Mouse (Mus musculus): ENCODE data around the gene Nkd2.

DNA sequence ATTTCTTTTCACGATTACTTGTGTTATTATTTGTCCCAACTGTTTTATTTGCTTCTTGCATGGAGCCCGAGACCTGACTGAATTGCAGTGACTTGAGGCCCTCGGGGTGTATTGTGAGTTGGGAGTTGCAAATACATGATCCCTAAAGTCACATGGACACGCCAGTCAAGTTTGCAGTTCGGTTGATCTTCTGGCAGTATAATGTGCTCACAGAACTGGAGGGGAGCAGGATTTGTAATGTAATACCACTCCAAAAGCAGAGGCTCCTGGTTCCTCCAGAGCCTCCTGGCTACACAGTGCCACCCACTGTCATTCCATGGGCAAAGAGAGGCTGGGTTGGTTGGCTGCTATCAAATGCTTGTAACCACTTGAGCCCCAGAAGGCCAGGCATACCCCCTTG, 39.2 kb upstream of the Nkd2 start:
- TF ChIP-seq CTCF (IDR thresholded peaks at IDR 0.05; ENCODE audit: insufficient read depth, low read depth, low read length) = no peak
- no peak for TF ChIP-seq POLR2A (IDR thresholded peaks at IDR 0.05; ENCODE audit: insufficient read depth, low read depth, low read length)
